Mouse (Mus musculus): ENCODE measurements around the gene Dmgdh. TPM values are rescaled to one million over a fixed set of nuclear protein-coding genes. Genes with fewer than 3 reads are reported as not detected.

Dmgdh gene
- not detected in 2 replicates for polyA plus RNA-seq (2014; fragmentation: Nextera tagmentation; extraction: Ambion mirVana)

DNA sequence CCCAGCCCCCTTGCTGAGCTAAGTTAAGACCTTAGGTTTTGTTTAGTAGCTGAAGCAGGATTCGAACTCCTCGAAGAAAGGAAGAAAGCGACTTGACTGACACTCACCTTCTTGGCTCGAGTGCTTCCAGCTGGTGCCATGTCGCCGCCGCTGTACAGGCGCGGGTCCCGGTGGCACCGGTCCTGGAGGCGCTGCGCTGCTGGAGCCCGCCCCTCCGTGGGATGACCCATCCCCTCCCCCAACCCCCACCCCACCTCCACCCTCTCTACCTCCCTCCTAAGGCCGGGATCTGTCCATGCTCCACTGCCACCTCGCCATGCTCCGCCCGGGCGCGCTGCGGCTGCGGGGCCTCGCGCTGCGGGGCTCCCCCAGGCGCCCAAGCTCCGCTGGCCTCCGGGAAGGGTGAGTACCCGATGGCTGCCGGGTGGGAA is at the start of gene Dmgdh, which contains the start of gene Bhmt2:
TSS of gene Dmgdh (plus strand) at position 303 of the 431 bp plus-strand sequence.
TSS of gene Bhmt2 (minus strand) at position 172 of the 431 bp plus-strand sequence.
- Histone ChIP-seq H3K27ac (ENCODE audit: low read depth) (no peak within 1 kb of the TSS), H3K9me3 (ENCODE audit: low read depth, low read length) (no peaks in the 10 kb centered on the region), H3K4me1 (ENCODE audit: insufficient read depth) (no peaks in the 10 kb centered on the region), H3K4me3 (ENCODE audit: low read depth, low read length) (peak within 1 kb of the TSS; percentile 17; the same call in 1 of the 2 replicates), H3K9ac (no peak within 1 kb of the TSS), H3K4me2 (peak within 1 kb of the TSS; percentile 44), H3K27me3 (ENCODE audit: insufficient read depth, low read length) (peaks cover 10% of the 10 kb centered on the region), H3K36me3 (ENCODE audit: insufficient read depth) (no peaks in the 10 kb centered on the region)
- ATAC-seq (ENCODE audit: insufficient read depth) (peak; percentile 41; the same call in 1 of the 2 replicates), DNase-seq (peak; percentile 5)
- WGBS: 5% methylated on average over 31 of the region's 31 CpGs
- no peak for TF ChIP-seq CTCF (IDR thresholded peaks at IDR 0.05; ENCODE audit: low read depth)

DNA sequence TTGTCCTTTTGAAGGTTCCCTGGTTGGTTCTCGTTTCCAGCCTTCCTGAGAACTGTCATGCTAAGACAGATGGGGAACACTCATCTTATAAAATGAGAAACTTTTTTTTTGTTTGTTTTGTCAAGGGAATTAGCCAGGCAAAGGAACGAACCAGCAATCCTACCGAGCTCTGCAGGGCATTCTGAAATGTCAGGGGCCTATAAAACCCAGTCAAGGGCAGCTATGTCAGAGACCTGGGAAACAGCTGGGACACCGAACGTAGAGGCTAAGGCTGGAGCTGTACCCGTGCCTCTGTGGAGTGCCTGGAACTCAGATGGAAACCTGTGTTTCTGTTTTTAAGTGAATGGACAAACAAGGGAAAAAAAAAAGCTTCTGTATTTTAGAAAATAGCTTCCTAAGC is 45.4 kb upstream of the Dmgdh start:
- Histone ChIP-seq H3K4me1 (ENCODE audit: insufficient read depth) (no peaks in the 10 kb centered on the region), H3K27ac (ENCODE audit: low read depth) (no peak overlapping the region), H3K36me3 (ENCODE audit: insufficient read depth) (no peaks in the 10 kb centered on the region), H3K9ac (no peak overlapping the region), H3K27me3 (ENCODE audit: insufficient read depth, low read length) (no peaks in the 10 kb centered on the region), H3K4me3 (ENCODE audit: low read depth, low read length) (no peak overlapping the region), H3K4me2 (no peak overlapping the region), H3K9me3 (ENCODE audit: low read depth, low read length) (no peaks in the 10 kb centered on the region)
- no peak for DNase-seq
- 23% methylated on average over 6 of the region's 6 CpGs for WGBS
- no peak for TF ChIP-seq CTCF (IDR thresholded peaks at IDR 0.05; ENCODE audit: low read depth)
- ATAC-seq (ENCODE audit: insufficient read depth): no peak

- DNase-seq: no peak
- H3K27me3 ChIP-seq (ENCODE audit: insufficient read depth, low read length): no peaks in the 10 kb centered on the region
- ATAC-seq (ENCODE audit: insufficient read depth): no peak
- H3K27ac ChIP-seq (ENCODE audit: low read depth): no peak overlapping the region
- H3K9me3 ChIP-seq (ENCODE audit: low read depth, low read length): no peaks in the 10 kb centered on the region
- H3K4me1 ChIP-seq (ENCODE audit: insufficient read depth): no peaks in the 10 kb centered on the region
- no peak for TF ChIP-seq CTCF (IDR thresholded peaks at IDR 0.05; ENCODE audit: low read depth)
- H3K4me2 ChIP-seq: no peak overlapping the region
- 64% methylated on average over 10 of the region's 10 CpGs for WGBS
- no peak overlapping the region for H3K9ac ChIP-seq
- no peaks in the 10 kb centered on the region for H3K36me3 ChIP-seq (ENCODE audit: insufficient read depth)
- H3K4me3 ChIP-seq (ENCODE audit: low read depth, low read length): no peak overlapping the region
Observed at GRCm38 (mm10) chr13:93630941-93631705, 43.1 kb upstream of the Dmgdh start.

DNA sequence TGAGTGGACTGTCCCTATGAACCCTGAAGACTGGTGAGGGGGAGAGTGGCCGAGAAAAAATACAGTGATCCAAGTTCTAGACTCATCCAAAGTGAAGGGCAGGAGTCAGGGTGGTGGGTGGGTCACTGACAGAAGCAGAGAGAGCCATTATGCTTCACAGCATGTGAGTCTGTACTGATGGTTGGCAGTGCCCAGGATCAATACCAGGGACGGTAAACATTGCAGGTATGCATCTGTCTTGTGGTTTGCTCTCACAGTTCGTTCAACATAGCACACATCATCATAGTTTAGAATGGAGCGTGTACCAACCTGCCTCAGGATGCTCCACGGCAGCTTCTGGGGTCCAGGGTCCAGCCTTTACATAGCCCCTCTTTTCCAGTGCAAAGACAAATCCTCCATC is 41.3 kb upstream of the Dmgdh start:
- Histone ChIP-seq H3K4me2 (no peak overlapping the region), H3K9me3 (ENCODE audit: low read depth, low read length) (no peaks in the 10 kb centered on the region), H3K27ac (ENCODE audit: low read depth) (no peak overlapping the region), H3K9ac (no peak overlapping the region), H3K4me3 (ENCODE audit: low read depth, low read length) (no peak overlapping the region), H3K27me3 (ENCODE audit: insufficient read depth, low read length) (no peaks in the 10 kb centered on the region), H3K36me3 (ENCODE audit: insufficient read depth) (no peaks in the 10 kb centered on the region), H3K4me1 (ENCODE audit: insufficient read depth) (no peaks in the 10 kb centered on the region)
- TF ChIP-seq CTCF (IDR thresholded peaks at IDR 0.05; ENCODE audit: low read depth): no peak
- ATAC-seq (ENCODE audit: insufficient read depth): no peak
- 88% methylated on average over 5 of the region's 5 CpGs for WGBS
- DNase-seq: no peak

DNA sequence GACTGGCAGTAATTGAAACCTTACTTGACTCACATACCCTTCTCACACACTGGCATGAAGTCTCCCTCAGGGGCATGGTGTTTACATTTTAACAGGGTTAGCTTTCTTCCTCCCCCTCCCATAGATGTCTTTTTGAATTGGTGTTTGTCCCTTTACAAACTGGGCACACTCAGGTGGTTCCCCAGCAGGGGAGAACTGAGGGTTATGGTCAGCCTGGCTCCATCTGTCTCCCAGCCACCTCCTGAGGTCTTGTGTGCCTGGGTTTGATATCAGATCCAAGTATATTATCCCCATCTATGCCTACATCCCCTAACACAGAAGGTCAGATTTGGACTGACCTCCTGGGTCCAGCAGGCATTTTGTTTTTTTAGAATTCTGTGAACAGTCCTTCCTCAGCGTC is 37.7 kb upstream of the Dmgdh start:
- no peak for TF ChIP-seq CTCF (IDR thresholded peaks at IDR 0.05; ENCODE audit: low read depth)
- H3K36me3 ChIP-seq (ENCODE audit: insufficient read depth): no peaks in the 10 kb centered on the region
- DNase-seq (no peak), ATAC-seq (ENCODE audit: insufficient read depth) (no peak)
- H3K9ac ChIP-seq: no peak overlapping the region
- 77% methylated on average over 1 of the region's 1 CpGs for WGBS
- no peak overlapping the region for H3K4me2 ChIP-seq
- H3K27ac ChIP-seq (ENCODE audit: low read depth): no peak overlapping the region
- no peaks in the 10 kb centered on the region for H3K9me3 ChIP-seq (ENCODE audit: low read depth, low read length)
- H3K27me3 ChIP-seq (ENCODE audit: insufficient read depth, low read length): no peaks in the 10 kb centered on the region
- no peaks in the 10 kb centered on the region for H3K4me1 ChIP-seq (ENCODE audit: insufficient read depth)
- H3K4me3 ChIP-seq (ENCODE audit: low read depth, low read length): no peak overlapping the region

DNA sequence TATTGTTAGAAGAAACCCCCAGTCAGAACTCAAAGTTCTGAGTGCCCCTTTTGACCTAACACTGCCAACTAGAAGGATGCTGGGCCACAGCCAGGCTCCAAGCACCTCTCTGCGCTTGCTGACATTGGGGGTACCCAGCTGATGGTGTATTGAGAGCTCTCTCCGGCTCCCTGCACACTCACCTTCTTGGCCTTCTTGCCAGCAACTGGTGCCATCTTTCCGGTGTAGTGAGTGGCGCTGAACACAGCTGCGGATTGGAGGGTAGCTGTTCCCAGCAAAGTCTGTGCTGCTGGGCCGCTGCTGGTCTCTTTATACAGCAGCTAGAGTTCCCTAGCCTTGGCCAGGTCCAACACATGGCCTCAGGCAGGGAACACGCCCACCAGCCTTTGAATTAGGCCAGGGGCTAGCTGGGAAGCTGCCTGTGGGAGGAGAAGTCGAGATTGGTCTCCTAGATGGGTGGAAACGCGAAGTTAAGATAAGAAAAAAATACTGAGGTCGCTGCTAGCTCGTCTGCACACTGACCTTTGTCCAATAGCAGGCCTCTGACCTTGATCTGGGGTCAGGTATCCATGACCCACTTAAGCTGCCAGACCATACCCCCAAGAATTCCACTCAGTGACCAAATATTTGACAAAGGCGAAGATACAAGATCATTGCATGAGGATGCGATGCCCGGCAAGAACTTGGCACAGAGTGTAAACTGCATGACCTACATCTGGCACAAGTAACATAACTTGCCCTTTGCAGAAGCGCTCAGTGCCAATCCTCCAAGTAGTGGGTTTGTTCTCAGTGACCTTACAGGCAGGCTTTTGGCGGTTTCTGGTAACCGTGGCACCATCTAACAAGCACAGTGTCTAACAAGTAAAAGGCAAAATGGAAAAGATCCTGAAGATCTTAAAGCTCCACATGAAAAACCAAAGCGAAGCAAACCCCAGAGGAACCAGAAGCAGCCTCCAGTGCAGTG is 36.7 kb upstream of the Dmgdh start, which contains the start of gene Bhmt:
TSS of gene Bhmt (minus strand) at position 680 of the 964 bp plus-strand sequence.
- Histone ChIP-seq H3K4me2 (no peak within 1 kb of the TSS), H3K27me3 (ENCODE audit: insufficient read depth, low read length) (no peaks in the 10 kb centered on the region), H3K9me3 (ENCODE audit: low read depth, low read length) (no peaks in the 10 kb centered on the region), H3K36me3 (ENCODE audit: insufficient read depth) (no peaks in the 10 kb centered on the region), H3K27ac (ENCODE audit: low read depth) (no peak within 1 kb of the TSS), H3K9ac (no peak within 1 kb of the TSS), H3K4me1 (ENCODE audit: insufficient read depth) (no peaks in the 10 kb centered on the region), H3K4me3 (ENCODE audit: low read depth, low read length) (no peak within 1 kb of the TSS)
- ATAC-seq (ENCODE audit: insufficient read depth): no peak
- TF ChIP-seq CTCF (IDR thresholded peaks at IDR 0.05; ENCODE audit: low read depth): no peak
- WGBS: 61% methylated on average over 19 of the region's 19 CpGs
- DNase-seq: no peak

- H3K4me3 ChIP-seq (ENCODE audit: low read depth, low read length): no peak overlapping the region
- H3K4me1 ChIP-seq (ENCODE audit: insufficient read depth): no peaks in the 10 kb centered on the region
- H3K9ac ChIP-seq: no peak overlapping the region
- H3K27ac ChIP-seq (ENCODE audit: low read depth): no peak overlapping the region
- no peak for TF ChIP-seq CTCF (IDR thresholded peaks at IDR 0.05; ENCODE audit: low read depth)
- H3K36me3 ChIP-seq (ENCODE audit: insufficient read depth): no peaks in the 10 kb centered on the region
- no peak overlapping the region for H3K4me2 ChIP-seq
- no peaks in the 10 kb centered on the region for H3K9me3 ChIP-seq (ENCODE audit: low read depth, low read length)
- H3K27me3 ChIP-seq (ENCODE audit: insufficient read depth, low read length): no peaks in the 10 kb centered on the region
- WGBS: 57% methylated on average over 4 of the region's 4 CpGs
- DNase-seq (no peak), ATAC-seq (ENCODE audit: insufficient read depth) (no peak)
Observed at GRCm38 (mm10) chr13:93639636-93640035, 34.6 kb upstream of the Dmgdh start.
